In the genomic region with DNA sequence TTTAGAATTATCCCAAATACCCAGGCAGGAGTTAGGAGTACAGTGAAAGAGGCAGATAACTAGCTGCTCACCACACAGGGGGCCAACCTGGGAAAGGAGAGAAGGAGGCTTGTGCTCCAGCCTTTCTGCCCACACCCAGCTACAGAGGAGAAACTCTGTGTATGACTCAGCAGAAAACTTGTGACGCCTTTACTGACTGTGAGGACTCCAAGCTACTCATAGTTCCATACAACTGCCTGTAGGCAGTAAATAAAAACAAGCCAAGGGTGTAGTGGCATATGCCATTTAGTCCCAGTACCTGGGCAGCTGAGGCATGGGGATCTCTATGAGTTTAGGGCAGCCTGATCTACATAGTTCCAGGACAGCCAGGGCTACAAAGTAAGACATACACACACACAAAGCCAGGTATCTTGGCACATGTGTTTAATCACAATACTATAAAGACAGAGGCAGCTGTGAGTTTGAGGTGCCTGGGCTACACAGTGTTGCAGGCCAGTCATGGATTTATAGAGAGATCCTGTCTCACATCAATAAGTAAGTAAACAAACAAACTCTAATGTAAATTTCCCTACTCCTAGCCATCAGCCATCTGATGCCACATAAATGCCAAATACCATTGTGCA, we compare ENCODE assay signal across 10 mouse cellular contexts. TPM values are rescaled to one million over a fixed set of nuclear protein-coding genes. Genes with fewer than 3 reads are reported as not detected.
DNase-seq lines count a peak whose midpoint lies in the region; ATAC-seq and TF ChIP-seq lines count a peak whose summit lies in the region.
"Had no signal": no experiment of that assay in that cellular context is flagged by ENCODE, and none has a peak within 500 bp of the region (broad histone marks: within the 10 kb centered on the region; RNA-seq: fewer than 3 reads in every experiment).

No protein-coding gene starts in this region.

- no peak overlapping the region for H3K27ac ChIP-seq in lung, embryonic 15.5 days
- 0 out of 2 replicates have a peak overlapping the region, but pooled peaks have one; percentile 21 for H3K27ac ChIP-seq in forebrain, postnatal 0 days (ENCODE audit: low read depth, low read length)
- H3K27ac ChIP-seq in midbrain, embryonic 13.5 days: no peak overlapping the region
- H3K27ac ChIP-seq: neural tube, embryonic 13.5 days had no signal

- TF ChIP-seq CTCF in forebrain, postnatal 0 days (IDR thresholded peaks at IDR 0.05; ENCODE audit: low read depth): no peak

- H3K4me2 ChIP-seq in lung, embryonic 15.5 days: no peak overlapping the region
- no peak overlapping the region for H3K4me2 ChIP-seq in forebrain, postnatal 0 days (ENCODE audit: low read depth)
- no peak overlapping the region for H3K4me2 ChIP-seq in midbrain, embryonic 13.5 days (replicated peaks)
- H3K4me2 ChIP-seq: neural tube, embryonic 13.5 days had no signal

- H3K9me3 ChIP-seq in lung, embryonic 15.5 days: no peaks in the 10 kb centered on the region
- no peaks in the 10 kb centered on the region for H3K9me3 ChIP-seq in forebrain, postnatal 0 days (ENCODE audit: low read length)
- no peaks in the 10 kb centered on the region for H3K9me3 ChIP-seq in midbrain, embryonic 13.5 days
- H3K9me3 ChIP-seq: neural tube, embryonic 13.5 days had no signal

- peak; percentile 47; the same call in 1 of the 2 replicates for ATAC-seq in lung, embryonic 15.5 days (ENCODE audit: borderline replicate concordance, extremely low read depth, low FRiP score, low TSS enrichment)
- ATAC-seq in forebrain, postnatal 0 days: 0 out of 2 replicates have a peak, but pooled peaks have one; percentile 23
- ATAC-seq in megakaryocyte-erythroid progenitor cell, adult 5-6 weeks (replicated peaks; ENCODE audit: low FRiP score, low TSS enrichment, poor library complexity, severe bottlenecking): peak; percentile 89
- ATAC-seq in midbrain, embryonic 13.5 days: no peak

- 41% methylated on average over 1 of the region's 1 CpGs for WGBS in lung, embryonic 15.5 days
- WGBS in forebrain, postnatal 0 days: 47% methylated on average over 1 of the region's 1 CpGs
- 66% methylated on average over 1 of the region's 1 CpGs for WGBS in midbrain, embryonic 13.5 days

- H3K4me1 ChIP-seq in lung, embryonic 15.5 days: peaks cover 8% of the 10 kb centered on the region; the same call in 1 of the 2 replicates
- 0 out of 2 replicates have a peak, but pooled peaks cover 4% of the 10 kb centered on the region for H3K4me1 ChIP-seq in forebrain, postnatal 0 days (ENCODE audit: insufficient read depth)
- H3K4me1 ChIP-seq in midbrain, embryonic 13.5 days (replicated peaks): peaks cover 20% of the 10 kb centered on the region

- peak; percentile 56 for DNase-seq in adrenal gland, adult 2 months
- DNase-seq in adrenal gland, adult 18-20 months (ENCODE audit: low spot score in 2 of 2): no peak
- DNase-seq in lung, postnatal 4 days: no peak
- no peak for DNase-seq in forebrain, postnatal 0 days
- DNase-seq in layer of hippocampus, adult 9-10 months (ENCODE audit: low spot score): no peak
- DNase-seq: cerebellum, adult 2 months had no signal

- no peak overlapping the region for H3K9ac ChIP-seq in lung, embryonic 15.5 days
- no peak overlapping the region for H3K9ac ChIP-seq in forebrain, postnatal 0 days
- no peak overlapping the region for H3K9ac ChIP-seq in midbrain, embryonic 13.5 days (replicated peaks)
- H3K9ac ChIP-seq: neural tube, embryonic 13.5 days had no signal

- no peak overlapping the region for H3K4me3 ChIP-seq in lung, embryonic 15.5 days
- no peak overlapping the region for H3K4me3 ChIP-seq in forebrain, postnatal 0 days (ENCODE audit: low read depth, low read length)
- H3K4me3 ChIP-seq in midbrain, embryonic 13.5 days (replicated peaks): no peak overlapping the region
- H3K4me3 ChIP-seq: neural tube, embryonic 13.5 days had no signal

- H3K27me3 ChIP-seq in lung, embryonic 15.5 days: no peaks in the 10 kb centered on the region
- H3K27me3 ChIP-seq in forebrain, postnatal 0 days (ENCODE audit: insufficient read depth, low read length): no peaks in the 10 kb centered on the region
- H3K27me3 ChIP-seq in midbrain, embryonic 13.5 days: no peaks in the 10 kb centered on the region
- H3K27me3 ChIP-seq: neural tube, embryonic 13.5 days had no signal

- peaks cover 75% of the 10 kb centered on the region for H3K36me3 ChIP-seq in lung, embryonic 15.5 days
- H3K36me3 ChIP-seq in forebrain, postnatal 0 days (ENCODE audit: insufficient read depth): peaks cover 20% of the 10 kb centered on the region
- H3K36me3 ChIP-seq in midbrain, embryonic 13.5 days: peaks cover 66% of the 10 kb centered on the region

RNA-seq across cellular contexts. Expression of gene Chd2, which starts 24.1 kb away (rescaled TPM):
- total RNA-seq in adrenal gland, adult 2 months (2021): 10 to 100 TPM; 28.3 to 45.9 TPM
- polyA plus RNA-seq in adrenal gland, adult 2 months (2012; rRNA removed): 11.1 and 12.9 TPM in 2 replicates
- 10 to 100 TPM; 35.5 to 35.8 TPM for total RNA-seq in adrenal gland, adult 18-20 months (2021)
- polyA plus RNA-seq in lung, embryonic 15.5 days (2015; fragmentation: Nextera tagmentation; extraction: Ambion mirVana): 48.8 and 59.0 TPM in 2 replicates
- 31.9 and 53.9 TPM in 2 replicates for total RNA-seq in forebrain, postnatal 0 days (2014; rRNA removed)
- polyA plus RNA-seq in forebrain, postnatal 0 days (2015; fragmentation: Nextera tagmentation; extraction: Ambion mirVana): 20.2 and 32.0 TPM in 2 replicates
- total RNA-seq in megakaryocyte-erythroid progenitor cell, adult 5-6 weeks (2014; fragmentation: Nextera tagmentation): 48.8 and 57.3 TPM in 2 replicates
- total RNA-seq in megakaryocyte-erythroid progenitor cell, adult 5-6 weeks (2017): 101 and 150 TPM in 2 replicates
- polyA plus RNA-seq in midbrain, embryonic 13.5 days (2015; fragmentation: Nextera tagmentation; extraction: Ambion mirVana): 48.5 and 57.4 TPM in 2 replicates
